Mouse (Mus musculus) left cerebral cortex, postnatal 4 days (tissue): ENCODE measurements around the gene Zfhx3. TPM values are rescaled to one million over a fixed set of nuclear protein-coding genes. Genes with fewer than 3 reads are reported as not detected.

ENCODE experiments used
- DNase-seq: peaks from one replicate; pipeline ENCODE4 v3.0.0-alpha.2; 2022
- intact Hi-C: fragments of 180-260 bp; cut with DNase I; formaldehyde crosslinking; loops from one replicate; pipeline ENCODE4 v1.15.1; 2025
- total RNA-seq, 2 experiments: library from RNA; stranded (reverse); gene quantifications; 2 replicates each; pipeline ENCODE4 v1.2.3; 2021

The Zfhx3 gene
- total RNA-seq, 2 experiments from 2014 or later, result 5.0 to 5.7 TPM

DNA sequence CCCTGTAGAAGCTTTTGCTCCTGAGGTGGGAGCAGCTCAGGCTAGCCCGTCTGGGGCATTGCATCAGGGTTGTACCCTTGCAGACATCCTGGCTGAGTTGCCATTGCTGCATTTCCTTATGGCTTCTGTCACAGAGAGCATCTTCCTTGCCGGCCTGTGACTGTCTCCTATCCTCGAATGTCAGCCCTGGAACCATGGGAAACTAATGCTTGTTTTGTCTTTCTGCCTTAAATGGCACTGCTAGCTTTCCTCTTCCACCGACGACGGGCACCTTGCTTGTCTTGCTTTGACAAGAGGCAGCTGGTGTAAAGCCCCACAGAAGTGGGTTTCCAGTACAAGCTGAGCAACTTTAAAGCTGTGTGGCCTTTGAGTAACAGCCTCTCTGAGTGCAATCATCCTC lies 752.1 kb downstream of the Zfhx3 start:
- intact Hi-C loops, result no loop called here
- no peak for DNase-seq

DNA sequence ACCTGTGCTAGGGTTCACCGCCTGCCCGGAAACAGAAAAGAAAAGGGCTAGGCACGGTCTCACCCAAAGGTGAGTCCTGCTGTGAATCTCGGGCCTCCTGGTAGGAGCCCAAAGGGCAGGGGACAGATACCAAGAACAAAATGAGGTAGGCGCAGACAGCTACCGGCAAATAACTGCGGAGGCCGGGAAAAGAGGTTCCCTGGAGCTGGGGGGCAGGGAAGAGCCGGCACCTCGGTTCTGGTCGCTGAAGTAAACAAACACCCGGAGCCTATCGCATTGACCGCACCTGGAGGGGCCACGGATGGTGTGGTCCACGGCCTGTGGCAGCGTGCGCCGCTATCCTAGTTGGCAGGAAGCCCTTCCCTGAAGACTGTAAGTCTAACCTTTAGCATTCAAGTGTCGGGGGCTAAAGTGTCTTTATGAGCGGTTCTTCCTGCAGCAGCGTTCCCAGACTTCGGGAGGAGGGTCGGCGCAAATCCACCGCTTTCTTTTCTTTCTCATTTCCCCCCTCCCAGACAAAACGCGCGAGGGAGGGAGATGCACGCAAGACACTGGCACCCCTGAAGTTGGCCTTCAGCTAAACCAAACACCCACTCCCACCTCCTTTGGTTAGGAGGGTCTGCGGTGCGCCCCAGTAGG lies 752.9 kb downstream of the Zfhx3 start:
- intact Hi-C loops, result loop anchor here (5.0 kb wide), 1 partner anchor 453 kb away; no protein-coding TSS in a partner anchor
- DNase-seq, result no peak

DNA sequence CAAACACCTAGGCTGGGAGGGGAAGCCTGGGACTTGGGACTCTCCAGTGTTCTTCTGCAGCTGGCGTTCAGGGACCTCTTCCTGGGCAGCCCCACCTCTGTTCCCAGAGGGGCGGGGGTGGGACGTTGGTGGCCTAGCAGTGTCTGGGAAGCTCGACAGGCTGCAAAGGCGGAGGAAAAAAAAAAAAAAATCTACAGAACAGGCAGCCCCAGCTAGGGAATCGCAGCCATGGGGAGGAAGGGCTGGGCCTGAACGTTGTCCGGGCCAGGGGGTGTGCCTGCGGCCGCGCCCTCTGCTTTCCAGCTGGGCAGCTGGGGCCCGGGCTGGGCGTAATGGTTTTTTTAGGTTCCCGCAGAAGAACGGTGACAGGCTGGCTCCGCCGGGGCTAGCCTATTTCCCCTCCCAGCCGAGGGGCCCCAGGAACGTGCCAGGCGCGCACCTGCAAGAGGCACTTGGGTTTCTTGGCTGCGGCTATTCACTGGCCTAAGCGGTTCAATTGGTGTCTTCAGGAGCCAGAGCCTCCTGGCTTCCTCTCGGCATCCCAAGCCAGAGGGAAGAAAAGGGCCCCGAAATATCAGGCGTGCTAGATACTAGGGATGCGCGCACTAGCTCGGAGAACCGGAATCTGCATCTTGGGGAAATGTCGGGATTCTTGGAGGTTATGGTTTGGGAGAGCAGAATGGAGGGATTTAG lies 753.6 kb downstream of the Zfhx3 start:
- DNase-seq, result no peak
- intact Hi-C loops, result loop anchor here (5.0 kb wide), 1 partner anchor 454 kb away; no protein-coding TSS in a partner anchor

DNA sequence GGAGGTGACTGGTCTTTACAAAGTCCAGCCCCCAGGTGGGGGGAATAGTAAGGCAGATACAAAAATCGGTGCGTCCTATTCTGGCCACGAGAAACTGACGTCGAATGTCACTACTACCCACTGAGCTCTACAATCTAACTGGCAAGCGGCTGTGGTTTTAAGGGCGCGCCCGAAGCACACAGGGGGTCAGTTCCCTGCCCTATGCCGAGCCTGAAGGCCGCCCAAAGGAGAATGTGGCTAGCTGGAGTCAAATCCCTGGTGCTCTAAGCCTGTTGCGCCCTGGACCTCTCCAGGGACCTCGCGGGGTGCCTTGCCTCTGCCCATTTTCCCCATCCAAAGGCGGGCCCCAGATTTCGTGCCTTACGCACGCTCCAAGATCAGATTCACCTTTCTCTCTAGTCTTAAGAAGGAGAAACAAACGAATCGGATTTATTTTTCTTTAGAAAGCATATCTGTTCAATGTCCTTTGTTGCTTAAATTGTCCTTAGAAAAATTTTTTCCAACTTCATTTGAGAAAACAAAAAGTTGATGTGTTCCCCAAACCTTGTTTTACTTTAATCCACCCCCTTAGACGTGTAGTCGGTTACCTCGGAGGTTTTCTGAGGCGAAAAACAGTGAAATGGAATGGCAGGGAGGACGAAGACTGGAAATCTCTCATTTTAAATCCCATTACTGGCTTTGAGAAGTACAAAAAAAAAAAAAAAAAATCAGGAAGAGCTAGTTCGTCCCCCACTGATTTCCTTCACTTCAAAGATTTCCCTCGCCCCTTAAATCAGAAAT lies 754.4 kb downstream of the Zfhx3 start:
- intact Hi-C loops, result loop anchor here (5.0 kb wide), 1 partner anchor 455 kb away; no protein-coding TSS in a partner anchor
- no peak for DNase-seq

- intact Hi-C loops, result loop anchor here (5.0 kb wide), 1 partner anchor 455 kb away; no protein-coding TSS in a partner anchor
- no peak for DNase-seq
Observed at GRCm38 (mm10) chr8:108697589-108697988, 755.1 kb downstream of the Zfhx3 start.

DNA sequence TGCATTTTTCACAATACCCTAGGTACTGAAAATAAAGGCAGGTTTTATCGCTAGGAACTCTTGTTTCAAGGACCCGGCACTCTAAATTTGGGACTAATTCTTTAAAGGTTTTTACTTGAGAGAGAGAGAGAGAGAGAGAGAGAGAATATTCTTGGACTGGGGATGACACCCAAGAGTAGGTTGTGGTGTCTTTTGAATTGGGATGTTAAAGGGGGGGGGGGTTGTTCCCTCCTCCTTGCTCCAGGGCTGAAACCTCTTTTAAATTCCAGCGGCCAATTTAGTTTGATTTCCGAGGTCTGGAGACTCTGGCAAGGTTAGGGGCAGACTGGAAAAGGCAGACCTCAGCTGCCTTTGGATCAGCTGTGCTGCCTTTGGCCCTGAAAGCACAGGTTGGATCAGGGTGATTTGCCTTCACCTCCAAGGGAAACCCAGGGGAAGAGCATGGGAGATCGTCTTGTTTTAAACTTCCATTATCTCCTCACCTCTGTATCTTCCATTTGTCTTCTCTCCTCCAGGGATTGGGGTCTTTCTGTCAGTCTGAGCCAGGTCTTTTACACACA lies 755.7 kb downstream of the Zfhx3 start:
- intact Hi-C loops, result loop anchor here (5.0 kb wide), 1 partner anchor 456 kb away; no protein-coding TSS in a partner anchor
- no peak for DNase-seq

GRCm38 (mm10) chr8:108699011-108699410 lies 756.6 kb downstream of the Zfhx3 start:
- no peak for DNase-seq

DNA sequence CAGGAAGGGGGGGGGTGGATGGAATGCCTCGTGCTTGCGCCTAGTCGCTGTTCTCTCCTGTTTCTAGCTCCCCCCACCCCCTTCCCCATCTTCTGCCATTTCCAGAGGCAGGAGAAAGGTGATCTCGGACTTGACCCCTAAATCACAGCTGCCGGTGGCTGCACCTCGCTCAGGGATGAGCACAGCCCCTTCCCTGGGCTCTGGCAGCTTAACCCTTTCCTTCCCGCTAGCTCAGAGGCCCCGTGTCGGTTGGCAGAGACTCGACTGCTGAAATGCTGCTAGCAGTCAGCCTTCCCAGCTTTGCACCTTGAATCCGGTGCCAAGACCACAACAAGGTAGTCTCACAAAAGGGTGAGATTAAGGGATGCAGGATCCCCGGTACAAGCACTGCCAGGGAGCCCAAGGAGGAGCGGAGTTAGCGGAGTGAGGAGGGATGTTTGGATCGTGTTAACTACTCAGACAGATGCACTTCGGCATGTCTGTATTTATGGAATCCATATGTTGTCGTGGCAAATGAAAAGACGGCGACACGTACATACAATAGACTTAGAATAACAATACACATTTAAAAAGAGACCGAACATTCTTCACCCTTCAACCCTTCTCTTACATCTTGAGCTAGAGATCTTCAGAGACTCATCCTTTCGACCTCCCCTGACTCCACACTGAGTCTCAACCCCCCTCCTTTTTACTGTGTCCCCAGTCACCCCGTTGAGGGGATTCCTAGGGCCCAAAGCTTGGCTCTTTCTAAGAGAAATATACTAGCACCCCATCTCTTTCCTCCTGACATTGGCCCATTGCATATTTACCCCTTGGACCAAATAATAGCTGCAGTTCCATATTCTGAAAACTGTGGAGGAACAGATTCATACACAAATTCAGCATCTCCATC lies 757.3 kb downstream of the Zfhx3 start:
- DNase-seq, result no peak
- intact Hi-C loops, result loop anchor here (5.0 to 10.0 kb wide), 3 partner anchors 457 to 755 kb away; partner anchors contain the start of gene Zfhx3

More at GRCm38 (mm10) chr8:108699011-108699410, 756.6 kb downstream of the Zfhx3 start:
- intact Hi-C loops, result loop anchor here (5.0 kb wide), 1 partner anchor 457 kb away; no protein-coding TSS in a partner anchor

DNA sequence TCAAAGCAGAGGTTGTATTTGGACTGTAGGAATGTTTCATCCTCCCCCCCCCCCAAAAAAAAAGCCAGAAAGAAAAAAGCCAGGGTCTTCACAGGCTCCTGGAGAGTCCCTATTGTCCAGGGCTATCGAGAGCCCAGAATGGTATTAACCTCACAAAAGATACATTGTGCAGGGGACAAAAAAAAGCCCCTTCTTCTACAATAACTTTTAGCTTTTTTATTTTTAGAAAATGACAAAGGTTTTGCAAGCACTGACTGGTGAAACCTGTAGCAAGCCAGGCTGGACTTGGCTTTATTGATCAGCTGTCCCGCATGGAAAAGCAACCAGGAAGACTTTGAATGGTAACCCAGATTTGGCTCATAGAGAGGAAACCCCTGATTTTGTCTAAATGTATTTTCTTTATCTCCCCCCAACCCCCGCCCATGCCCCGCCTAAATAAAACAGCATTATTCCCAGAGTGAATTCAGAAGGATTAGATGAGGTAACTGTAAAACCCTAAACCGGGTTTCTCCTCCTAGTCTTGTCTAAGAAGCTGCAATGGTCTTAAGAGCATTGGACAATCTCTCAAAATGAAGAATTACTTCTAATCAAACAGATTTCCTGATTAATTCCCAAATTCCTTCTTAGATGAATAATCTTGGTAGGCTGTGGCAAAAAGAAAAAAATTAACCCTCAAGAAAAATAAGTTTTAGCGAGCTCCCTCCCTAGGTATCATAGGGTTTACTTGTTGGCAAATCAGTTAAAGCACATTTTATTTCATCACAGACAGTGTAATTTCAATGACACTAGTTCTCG lies 759.1 kb downstream of the Zfhx3 start:
- DNase-seq, result no peak
- intact Hi-C loops, result loop anchor here (10.0 kb wide), 2 partner anchors 543 to 757 kb away; partner anchors contain the start of gene Zfhx3

GRCm38 (mm10) chr8:108702201-108702600 lies 759.8 kb downstream of the Zfhx3 start:
- DNase-seq, result no peak
- intact Hi-C loops, result loop anchor here (10.0 kb wide), 2 partner anchors 543 to 757 kb away; partner anchors contain the start of gene Zfhx3

- intact Hi-C loops, result loop anchor here (10.0 kb wide), 2 partner anchors 539 to 761 kb away; partner anchors contain the start of gene Zfhx3
- DNase-seq, result no peak
Observed at GRCm38 (mm10) chr8:108705751-108706150, 763.3 kb downstream of the Zfhx3 start.

GRCm38 (mm10) chr8:108706491-108706847 lies 764.0 kb downstream of the Zfhx3 start:
- intact Hi-C loops, result loop anchor here (10.0 kb wide), 2 partner anchors 538 to 762 kb away; partner anchors contain the start of gene Zfhx3
- no peak for DNase-seq

GRCm38 (mm10) chr8:108706848-108707541 lies 764.6 kb downstream of the Zfhx3 start:
- DNase-seq, result no peak
- intact Hi-C loops, result loop anchor here (10.0 kb wide), 2 partner anchors 538 to 762 kb away; partner anchors contain the start of gene Zfhx3

- intact Hi-C loops, result loop anchor here (10.0 kb wide), 2 partner anchors 537 to 763 kb away; partner anchors contain the start of gene Zfhx3
- DNase-seq, result no peak
Observed at GRCm38 (mm10) chr8:108707576-108708281, 765.3 kb downstream of the Zfhx3 start.

GRCm38 (mm10) chr8:108708833-108709387 lies 766.5 kb downstream of the Zfhx3 start:
- no peak for DNase-seq
- intact Hi-C loops, result loop anchor here (10.0 kb wide), 2 partner anchors 536 to 764 kb away; partner anchors contain the start of gene Zfhx3

DNA sequence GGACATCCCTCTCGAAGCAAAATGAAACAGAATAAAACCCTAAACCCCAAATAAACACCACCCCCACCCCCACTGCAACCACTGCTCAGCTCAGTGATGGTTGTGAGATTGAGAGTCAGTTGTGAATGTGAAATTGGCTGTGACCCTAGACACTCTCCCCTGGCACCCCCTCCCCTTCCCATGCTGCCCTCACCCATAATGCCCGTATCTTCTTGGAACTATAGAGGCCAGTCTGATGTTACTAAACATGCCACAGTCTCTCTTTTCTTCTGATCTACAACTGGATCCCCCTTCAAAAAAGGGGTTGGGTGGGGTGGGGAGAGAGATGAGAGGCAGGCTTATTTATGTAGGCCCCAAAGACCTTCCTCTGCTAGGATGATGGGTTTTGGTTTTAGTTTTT lies 767.0 kb downstream of the Zfhx3 start:
- DNase-seq, result no peak
- intact Hi-C loops, result loop anchor here (10.0 kb wide), 2 partner anchors 535 to 765 kb away; partner anchors contain the start of gene Zfhx3
